Mouse (Mus musculus) testis, adult 2 months (tissue): ENCODE results near the gene Dyx1c1. TPM values are rescaled to one million over a fixed set of nuclear protein-coding genes. Genes with fewer than 3 reads are reported as not detected.

Source experiments
- H3K27ac ChIP-seq: fragments of 200-500 bp; 2 replicates; pipeline ENCODE4 v1.5.1; 2012; ENCODE audit warnings: low read depth, low read length; ENCODE audit not compliant: control insufficient read depth, insufficient read depth
- H3K27me3 ChIP-seq: fragments of 200-500 bp; 2 replicates; pipeline ENCODE4 v1.6.1; 2012; ENCODE audit warnings: mild to moderate bottlenecking, low read length, moderate library complexity; ENCODE audit not compliant: control insufficient read depth, insufficient read depth
- H3K36me3 ChIP-seq: fragments of 200-500 bp; 2 replicates; pipeline ENCODE4 v1.6.1; 2012; ENCODE audit warnings: mild to moderate bottlenecking, low read length; ENCODE audit not compliant: control insufficient read depth, insufficient read depth
- H3K4me1 ChIP-seq: fragments of 200-500 bp; 2 replicates; pipeline ENCODE4 v1.6.1; 2012; ENCODE audit warnings: low read length; ENCODE audit not compliant: control insufficient read depth, insufficient read depth
- H3K4me3 ChIP-seq: fragments of 200-500 bp; 2 replicates; pipeline ENCODE4 v1.5.1; 2012; ENCODE audit warnings: low read depth, mild to moderate bottlenecking, low read length, moderate library complexity, mixed read lengths; ENCODE audit not compliant: control insufficient read depth
- CTCF ChIP-seq: fragments of 200-500 bp; IDR thresholded peaks from 2 replicates; pipeline ENCODE4 v1.5.1; 2012; ENCODE audit warnings: low read depth, mild to moderate bottlenecking, inconsistent platforms, low read length, moderate library complexity; ENCODE audit not compliant: control insufficient read depth, insufficient read depth, insufficient replicate concordance
- POLR2A ChIP-seq: fragments of 200-500 bp; IDR thresholded peaks from 2 replicates; pipeline ENCODE4 v1.6.1; 2012; ENCODE audit warnings: low read depth, mild to moderate bottlenecking, inconsistent platforms, low read length, moderate library complexity; ENCODE audit not compliant: control insufficient read depth
- polyA plus RNA-seq: library from polyadenylated mRNA; depleted of rRNA; stranded (reverse); fragments of >200 nt; gene quantifications from 2 replicates; pipeline ENCODE4 v1.2.3, GENCODE M21; 2012; rRNA removed

The Dyx1c1 gene
- polyA plus RNA-seq: 13.2 and 13.5 TPM in 2 replicates

DNA sequence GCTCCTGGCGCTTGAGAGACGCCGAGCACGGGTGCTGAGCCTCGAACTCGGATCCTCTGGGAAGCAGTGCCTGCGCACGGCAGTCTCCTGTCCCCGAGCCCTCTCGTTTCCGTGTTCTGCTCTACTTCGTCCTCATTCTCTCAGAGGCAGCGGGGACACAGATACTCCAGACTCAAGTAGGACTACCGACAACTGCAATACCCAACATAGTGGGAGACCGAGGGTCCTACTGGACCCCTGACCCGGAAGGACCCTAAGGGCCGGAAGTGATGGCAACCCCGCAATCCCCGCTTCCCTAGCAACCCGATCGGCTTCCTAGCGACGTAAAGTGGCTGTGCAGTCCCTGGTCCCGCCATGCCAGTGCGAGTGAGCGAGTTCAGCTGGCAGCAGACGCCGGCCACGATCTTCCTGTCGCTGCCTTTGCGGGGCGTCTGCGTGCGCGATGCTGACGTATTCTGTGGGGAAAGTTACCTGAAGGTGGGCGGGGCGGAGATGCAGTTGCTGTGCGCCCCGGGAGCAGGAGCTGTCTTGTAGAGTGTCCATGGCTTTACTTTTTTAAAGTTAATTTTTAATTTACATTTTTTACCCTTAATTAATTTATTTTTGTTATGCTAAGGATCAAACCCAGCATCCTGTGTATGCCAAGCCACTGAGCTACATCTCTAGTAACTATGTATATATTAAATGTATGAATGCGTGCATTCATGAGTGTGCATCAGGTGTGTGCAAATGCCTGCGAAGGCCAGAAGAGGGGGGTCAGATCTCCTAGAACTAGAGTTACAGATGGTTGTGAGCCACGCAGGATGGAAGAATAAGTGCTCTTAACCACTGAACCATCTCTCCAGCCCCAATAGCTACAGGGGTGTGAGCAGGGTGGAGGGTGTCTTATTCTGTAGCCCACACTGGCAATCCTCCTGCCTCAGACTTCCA lies at the start of gene Dyx1c1, which contains the start of gene Gm44503:
Gene Dyx1c1 (plus strand): TSS at position 265 of the 930 bp plus-strand sequence.
Gene Gm44503 (plus strand): TSS at position 332 of the 930 bp plus-strand sequence.
- Histone ChIP-seq H3K27ac (peak within 1 kb of the TSS; percentile 78), H3K27me3 (no peaks in the 10 kb centered on the region), H3K36me3 (peaks cover 1% of the 10 kb centered on the region; the same call in 1 of the 2 replicates), H3K4me3 (peak within 1 kb of the TSS; percentile 97), H3K4me1 (peaks cover 5% of the 10 kb centered on the region; the same call in 1 of the 2 replicates)
- TF ChIP-seq POLR2A (peak; percentile 89), CTCF (no peak)

- Histone ChIP-seq H3K36me3 (no peaks in the 10 kb centered on the region), H3K27me3 (no peaks in the 10 kb centered on the region), H3K4me1 (no peaks in the 10 kb centered on the region), H3K27ac (no peak overlapping the region), H3K4me3 (no peak overlapping the region)
- TF ChIP-seq CTCF: no peak
- TF ChIP-seq POLR2A: no peak
These were observed 47.2 kb upstream of the Dyx1c1 start for GRCm38 (mm10) chr9:72911381-72911780.

DNA sequence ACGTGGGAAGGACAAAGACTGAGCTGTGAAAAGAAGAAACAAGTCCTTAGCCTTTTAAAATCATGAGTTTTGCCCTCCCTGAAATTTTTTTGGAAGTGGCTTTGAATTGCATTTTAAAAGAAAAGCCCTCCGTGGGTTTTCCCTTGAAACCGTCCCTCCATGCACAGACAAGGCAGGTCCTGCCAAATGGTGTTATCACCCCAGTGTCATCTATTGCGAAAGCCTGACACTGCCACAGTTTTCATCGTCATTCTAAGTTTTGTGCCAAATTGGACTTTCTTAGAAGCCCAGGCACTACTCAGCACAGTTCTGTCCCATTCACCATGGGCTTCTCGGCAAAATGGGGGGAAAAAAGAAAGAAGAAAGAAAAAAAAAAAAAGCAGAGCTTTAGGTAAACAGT lies 45.0 kb upstream of the Dyx1c1 start:
- H3K4me3 ChIP-seq: no peak overlapping the region
- H3K36me3 ChIP-seq: no peaks in the 10 kb centered on the region
- H3K27me3 ChIP-seq: no peaks in the 10 kb centered on the region
- no peak overlapping the region for H3K27ac ChIP-seq
- no peaks in the 10 kb centered on the region for H3K4me1 ChIP-seq
- no peak for TF ChIP-seq POLR2A
- TF ChIP-seq CTCF: no peak

DNA sequence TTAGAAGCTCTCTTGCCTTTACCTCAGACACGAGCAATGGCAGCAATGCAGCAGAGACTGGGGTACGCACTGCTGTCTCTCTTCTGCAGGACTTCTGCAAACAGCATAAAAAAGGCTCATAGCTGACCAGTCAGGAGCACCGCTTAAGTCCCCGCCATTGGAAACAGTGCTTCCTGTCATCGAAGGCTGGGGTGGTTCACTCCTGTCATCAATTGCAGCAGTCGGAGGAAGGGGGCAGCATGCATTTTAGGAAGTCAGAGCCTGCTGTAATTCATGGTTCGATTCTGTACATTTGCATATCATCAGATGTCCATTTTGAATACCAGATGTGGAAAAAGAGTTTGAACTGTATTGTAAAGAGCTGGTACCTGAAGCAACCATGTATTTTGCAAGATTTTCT lies 42.9 kb upstream of the Dyx1c1 start:
- TF ChIP-seq CTCF: no peak
- no peak for TF ChIP-seq POLR2A
- Histone ChIP-seq H3K4me1 (no peaks in the 10 kb centered on the region), H3K27ac (no peak overlapping the region), H3K4me3 (no peak overlapping the region), H3K27me3 (no peaks in the 10 kb centered on the region), H3K36me3 (no peaks in the 10 kb centered on the region)

- no peaks in the 10 kb centered on the region for H3K36me3 ChIP-seq
- no peak overlapping the region for H3K4me3 ChIP-seq
- TF ChIP-seq POLR2A (no peak), CTCF (no peak)
- H3K4me1 ChIP-seq: peaks cover 2% of the 10 kb centered on the region
- no peaks in the 10 kb centered on the region for H3K27me3 ChIP-seq
- H3K27ac ChIP-seq: no peak overlapping the region
These were observed 35.5 kb upstream of the Dyx1c1 start for GRCm38 (mm10) chr9:72923068-72923467.

DNA sequence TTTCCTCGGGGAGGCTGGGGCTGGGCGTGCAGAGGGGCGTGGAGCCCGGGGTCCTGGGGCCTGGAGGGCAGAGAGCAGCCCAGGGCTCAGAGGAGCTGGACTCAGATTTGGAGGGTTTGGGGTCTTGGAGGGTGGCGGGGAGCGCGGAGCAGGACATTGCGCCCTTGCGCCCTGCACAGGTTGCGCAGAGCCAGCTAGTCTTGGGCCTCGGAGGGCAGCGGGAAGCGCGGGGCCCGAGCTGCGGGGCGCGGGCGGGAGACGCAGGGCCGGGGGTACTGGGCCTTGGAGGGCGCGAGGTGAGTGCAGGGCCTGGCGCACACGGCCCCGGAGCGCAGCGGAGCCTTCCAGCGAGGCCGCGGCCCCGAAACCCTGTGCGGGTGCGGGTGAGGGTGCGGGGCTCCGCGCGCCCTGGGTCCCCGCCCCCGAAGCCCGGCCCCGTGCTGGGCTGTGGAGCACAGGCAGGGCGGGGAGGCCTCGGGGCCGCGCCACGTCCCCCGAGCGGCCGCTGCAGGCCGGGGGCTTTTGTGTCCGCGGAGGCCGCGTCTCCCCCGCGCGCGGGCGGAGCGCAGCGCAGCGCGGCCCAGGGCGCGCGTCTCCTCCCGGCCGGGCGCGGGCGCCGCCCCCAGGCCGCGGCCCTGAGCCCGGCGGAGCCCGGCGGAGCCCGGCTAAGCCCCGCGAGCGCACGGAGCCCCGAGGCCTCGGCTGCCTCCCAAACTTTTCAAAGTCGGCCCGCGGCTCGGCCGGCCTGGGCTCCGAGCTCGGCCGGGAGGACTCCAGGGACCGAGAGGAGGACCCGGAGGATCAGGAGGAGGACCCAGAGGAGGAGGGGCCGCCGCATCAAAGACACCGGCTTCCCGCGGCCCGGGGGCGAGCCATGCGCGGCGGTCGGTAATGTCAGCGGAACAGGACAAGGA lies 33.3 kb upstream of the Dyx1c1 start, which contains the start of gene Pygo1:
Gene Pygo1 (plus strand): TSS at position 625 of the 914 bp plus-strand sequence.
- no peak for TF ChIP-seq CTCF
- no peak for TF ChIP-seq POLR2A
- H3K27me3 ChIP-seq: no peaks in the 10 kb centered on the region
- no peak within 1 kb of the TSS for H3K27ac ChIP-seq
- H3K4me1 ChIP-seq: peaks cover 2% of the 10 kb centered on the region
- no peaks in the 10 kb centered on the region for H3K36me3 ChIP-seq
- H3K4me3 ChIP-seq: peak within 1 kb of the TSS; percentile 75

GRCm38 (mm10) chr9:72925935-72926258 lies 32.7 kb upstream of the Dyx1c1 start:
- H3K4me3 ChIP-seq: peak overlapping the region; percentile 75
- H3K27me3 ChIP-seq: no peaks in the 10 kb centered on the region
- no peaks in the 10 kb centered on the region for H3K36me3 ChIP-seq
- H3K4me1 ChIP-seq: peaks cover 2% of the 10 kb centered on the region
- H3K27ac ChIP-seq: no peak overlapping the region
- no peak for TF ChIP-seq POLR2A
- no peak for TF ChIP-seq CTCF
